Comparison of ENCODE assay signal across 8 mouse cellular contexts in genomic region chr2:92058469-92058868, GRCm38 (mm10). TPM values are rescaled to one million over a fixed set of nuclear protein-coding genes. Genes with fewer than 3 reads are reported as not detected.
A peak's percentile ranks its signal among the peaks of the same experiment; 100 is the strongest.
DNase-seq lines count a peak whose midpoint lies in the region; ATAC-seq and TF ChIP-seq lines count a peak whose summit lies in the region.

No protein-coding gene starts in this region.

- no peaks in the 10 kb centered on the region; the same call in 1 of the 2 replicates for H3K4me1 ChIP-seq in brown adipose tissue, adult 24 weeks (ENCODE audit: control insufficient read depth, insufficient read depth, insufficient read length, low read length)
- H3K4me1 ChIP-seq in heart, embryonic 14.5 days (ENCODE audit: control insufficient read depth in 2 of 2, insufficient read depth in 2 of 2, low read length in 2 of 2), result peaks cover 11 to 21% of the 10 kb centered on the region in 2 experiments
- H3K4me1 ChIP-seq in liver, embryonic 11.5 days (replicated peaks; ENCODE audit: control insufficient read depth, insufficient read depth, low read length), result peaks cover 22% of the 10 kb centered on the region

- peak overlapping the region; percentile 99 for H3K4me2 ChIP-seq in heart, embryonic 14.5 days (ENCODE audit: low read length)
- peak overlapping the region; percentile 86 for H3K4me2 ChIP-seq in liver, embryonic 11.5 days
- peak overlapping the region; percentile 100 for H3K4me2 ChIP-seq in myocyte (ENCODE audit: low read depth)

- H3K4me3 ChIP-seq in brown adipose tissue, adult 24 weeks (ENCODE audit: insufficient read depth, low read depth, low read length), result peak overlapping the region; percentile 55
- H3K4me3 ChIP-seq in heart, embryonic 14.5 days (ENCODE audit: control insufficient read depth in 1 of 2, insufficient read depth in 1 of 2, low read depth in 1 of 2, low read length in 2 of 2), result peak overlapping the region; percentile 43 to 62
- H3K4me3 ChIP-seq in liver, embryonic 11.5 days (ENCODE audit: low read depth, low read length), result peak overlapping the region; percentile 51
- peak overlapping the region; percentile 55 for H3K4me3 ChIP-seq in myocyte

- H3ac ChIP-seq in myocyte (ENCODE audit: control insufficient read depth, insufficient read length), result no peak overlapping the region

- H3K9me3 ChIP-seq in heart, embryonic 14.5 days (ENCODE audit: control insufficient read depth, low read length), result no peaks in the 10 kb centered on the region
- H3K9me3 ChIP-seq in liver, embryonic 11.5 days (ENCODE audit: control insufficient read depth, low read length), result no peaks in the 10 kb centered on the region

- peak; percentile 88 for DNase-seq in CD4-positive, CD25-positive, alpha-beta regulatory T cell, adult 2 months (ENCODE audit: low read depth, low spot score)
- peak; percentile 67 for DNase-seq in fibroblast of lung, adult 2 months (ENCODE audit: low read depth)
- DNase-seq in kidney, postnatal 10 days, result peak; percentile 95
- peak; percentile 90 for DNase-seq in liver, embryonic 11.5 days (ENCODE audit: low spot score)
- DNase-seq in spleen, postnatal 4 days (ENCODE audit: low spot score in 2 of 2), result peak; percentile 72 to 90

- peaks cover 40% of the 10 kb centered on the region for H3K27me3 ChIP-seq in heart, embryonic 14.5 days (ENCODE audit: control insufficient read depth, insufficient read depth, low read length)
- peaks cover 36% of the 10 kb centered on the region for H3K27me3 ChIP-seq in liver, embryonic 11.5 days (replicated peaks; ENCODE audit: control insufficient read depth, insufficient read depth, low read length)
- no peaks in the 10 kb centered on the region for H3K27me3 ChIP-seq in myocyte (ENCODE audit: control insufficient read depth, insufficient read depth, insufficient read length)

- WGBS in heart, embryonic 14.5 days, result under 1% methylated on average over 29 of the region's 29 CpGs
- WGBS in liver, embryonic 11.5 days, result under 1% methylated on average over 29 of the region's 29 CpGs

- peak; percentile 48; the same call in 1 of the 2 replicates for ATAC-seq in heart, embryonic 14.5 days (ENCODE audit: insufficient number of reproducible peaks, insufficient read depth, low FRiP score, low read depth)
- ATAC-seq in liver, embryonic 11.5 days (replicated peaks; ENCODE audit: low FRiP score), result peak; percentile 45; the same call in 1 of the 2 replicates

- peak overlapping the region; percentile 69; the same call in 1 of the 2 replicates for H3K9ac ChIP-seq in heart, embryonic 14.5 days (ENCODE audit: low read length)
- H3K9ac ChIP-seq in liver, embryonic 11.5 days (ENCODE audit: low read depth, low read length), result no peak overlapping the region

- H3K79me2 ChIP-seq in myocyte (ENCODE audit: control insufficient read depth, insufficient read depth), result no peaks in the 10 kb centered on the region

- peak; percentile 45 for TF ChIP-seq POLR2A in myocyte (IDR thresholded peaks at IDR 0.05; ENCODE audit: insufficient read length, low read depth)

- H3K36me3 ChIP-seq in heart, embryonic 14.5 days (ENCODE audit: control insufficient read depth, insufficient read depth, low read length), result no peaks in the 10 kb centered on the region
- no peaks in the 10 kb centered on the region for H3K36me3 ChIP-seq in liver, embryonic 11.5 days (ENCODE audit: control insufficient read depth, insufficient read depth, low read length)
- no peaks in the 10 kb centered on the region for H3K36me3 ChIP-seq in myocyte (ENCODE audit: control insufficient read depth, insufficient read depth)

- no peak overlapping the region for H3K27ac ChIP-seq in brown adipose tissue, adult 24 weeks (replicated peaks; ENCODE audit: low read depth, low read length)
- H3K27ac ChIP-seq in heart, embryonic 14.5 days (replicated peaks in 1 of 2; ENCODE audit: control insufficient read depth in 1 of 2, insufficient read depth in 1 of 2, low read depth in 2 of 2, low read length in 2 of 2), result no peak overlapping the region
- no peak overlapping the region for H3K27ac ChIP-seq in liver, embryonic 11.5 days (ENCODE audit: low read depth, low read length)

TF ChIP-seq in myocyte, 11 proteins besides CTCF, POLR2A, EP300 and RAD21:
- TF ChIP-seq MYOG (IDR thresholded peaks at IDR 0.05; ENCODE audit: control insufficient read depth in 1 of 3, insufficient read depth in 1 of 3, insufficient read length in 2 of 3, low read depth in 2 of 3) (peak in 1 of 3 experiments; percentile 17), TCF3 (IDR thresholded peaks at IDR 0.05; ENCODE audit: insufficient read length, low read depth) (no peak), POLR2AphosphoS2 (IDR thresholded peaks at IDR 0.05; ENCODE audit: insufficient read length, low read depth) (peak; percentile 46)
TF ChIP-seq in myocyte: peak in this region for 2.

RNA-seq across cellular contexts. Expression of gene Creb3l1, which starts 34.2 kb away (rescaled TPM):
- polyA plus RNA-seq in brown adipose tissue, adult 24 weeks (2012; ENCODE audit: insufficient read depth, insufficient read length, missing spikeins), result 4.5 and 5.6 TPM in 2 replicates
- 8.8 and 10.2 TPM in 2 replicates for polyA plus RNA-seq in heart, embryonic 14.5 days (2014; fragmentation: Nextera tagmentation; extraction: Ambion mirVana)
- 5.7 and 6.1 TPM in 2 replicates for polyA plus RNA-seq in liver, embryonic 11.5 days (2014; fragmentation: Nextera tagmentation; extraction: Ambion mirVana)
- 97.3 TPM for polyA plus RNA-seq in myocyte (2012; fragmentation: generic; extraction: Trizol)

RNA-seq across cellular contexts. Expression of gene Phf21a, which starts 34.4 kb away (rescaled TPM):
- 11.0 and 25.3 TPM in 2 replicates for polyA plus RNA-seq in brown adipose tissue, adult 24 weeks (2012; ENCODE audit: insufficient read depth, insufficient read length, missing spikeins)
- polyA plus RNA-seq in heart, embryonic 14.5 days (2014; fragmentation: Nextera tagmentation; extraction: Ambion mirVana), result 17.7 and 20.2 TPM in 2 replicates
- polyA plus RNA-seq in liver, embryonic 11.5 days (2014; fragmentation: Nextera tagmentation; extraction: Ambion mirVana), result 12.5 and 12.7 TPM in 2 replicates
- 14.7 TPM for polyA plus RNA-seq in myocyte (2012; fragmentation: generic; extraction: Trizol)
